ENCODE assay signal across 10 mouse cellular contexts in the genomic region with DNA sequence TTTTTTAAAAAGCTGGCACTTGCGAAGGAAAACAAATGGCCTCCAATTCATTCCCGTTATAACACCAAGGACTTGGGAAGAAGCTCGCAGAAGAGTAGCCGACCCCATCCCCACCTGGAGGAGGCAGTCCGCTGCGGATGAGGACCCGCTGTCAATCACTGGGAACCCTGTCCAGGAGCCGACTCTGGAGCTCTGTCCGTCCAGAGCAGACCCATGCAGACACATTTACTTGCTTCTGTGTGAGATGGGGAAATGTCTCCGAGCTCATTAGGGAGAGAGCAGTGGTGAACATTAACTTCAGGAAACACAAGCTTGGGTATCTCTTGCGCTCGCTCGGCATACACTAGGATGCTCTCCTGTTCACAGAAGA. TPM values are rescaled to one million over a fixed set of nuclear protein-coding genes. Genes with fewer than 3 reads are reported as not detected.
DNase-seq lines count a peak whose midpoint lies in the region; ATAC-seq lines count a peak whose summit lies in the region.
"Had no signal": no experiment of that assay in that cellular context is flagged by ENCODE, and none has a peak within 500 bp of the region (broad histone marks: within the 10 kb centered on the region; RNA-seq: fewer than 3 reads in every experiment).

No protein-coding gene starts in this region.

- peak overlapping the region; percentile 62 for H3K4me2 ChIP-seq in midbrain, embryonic 13.5 days (replicated peaks)

- peaks cover 27% of the 10 kb centered on the region for H3K27me3 ChIP-seq in hindbrain, embryonic 10.5 days (ENCODE audit: insufficient read depth, poor library complexity, severe bottlenecking)
- H3K27me3 ChIP-seq in midbrain, embryonic 13.5 days = peaks cover 4% of the 10 kb centered on the region; the same call in 1 of the 2 replicates
- H3K27me3 ChIP-seq: Patski had no signal

- peak; percentile 44 for ATAC-seq in midbrain, embryonic 13.5 days
- ATAC-seq: Patski had no signal

- peak overlapping the region; percentile 78 for H3K27ac ChIP-seq in hindbrain, embryonic 10.5 days
- H3K27ac ChIP-seq in midbrain, embryonic 13.5 days = peak overlapping the region; percentile 67

- H3K4me1 ChIP-seq in hindbrain, embryonic 10.5 days (replicated peaks) = peaks cover 21% of the 10 kb centered on the region
- H3K4me1 ChIP-seq in midbrain, embryonic 13.5 days (replicated peaks) = peaks cover 25% of the 10 kb centered on the region

- no peaks in the 10 kb centered on the region for H3K9me3 ChIP-seq in hindbrain, embryonic 10.5 days
- H3K9me3 ChIP-seq in midbrain, embryonic 13.5 days = no peaks in the 10 kb centered on the region

- WGBS in hindbrain, embryonic 10.5 days = 5% methylated on average over 13 of the region's 13 CpGs
- WGBS in midbrain, embryonic 13.5 days = 2% methylated on average over 13 of the region's 13 CpGs

- no peak overlapping the region for H3K9ac ChIP-seq in midbrain, embryonic 13.5 days (replicated peaks)

- H3K36me3 ChIP-seq in hindbrain, embryonic 10.5 days = no peaks in the 10 kb centered on the region
- H3K36me3 ChIP-seq in midbrain, embryonic 13.5 days = no peaks in the 10 kb centered on the region

- intact Hi-C loops in heart, postnatal 25 days (cut with DNase I) = no loop called here

- peak; percentile 22 for DNase-seq in Muller cell, postnatal 12 days (ENCODE audit: inconsistent ontology term)
- peak; percentile 12 for DNase-seq in embryo, embryonic 10 days (ENCODE audit: low spot score)
- peak; percentile 46 for DNase-seq in hindbrain, embryonic 10.5 days (ENCODE audit: low spot score)
- DNase-seq in urinary bladder, adult 18-20 months (ENCODE audit: low spot score in 2 of 2) = no peak
- DNase-seq in adrenal gland, adult 8-10 months = no peak
- no peak for DNase-seq in heart, postnatal 25 days (ENCODE audit: low spot score)

- H3K4me3 ChIP-seq in hindbrain, embryonic 10.5 days = peak overlapping the region; percentile 47
- H3K4me3 ChIP-seq in midbrain, embryonic 13.5 days (replicated peaks) = peak overlapping the region; percentile 30

RNA-seq across cellular contexts. Expression of a gene that starts 50.5 kb away (rescaled TPM):
- 0.36 and 0.54 TPM in 2 replicates for polyA plus RNA-seq in hindbrain, embryonic 10.5 days (2016; fragmentation: Nextera tagmentation; extraction: Ambion mirVana)
- 1.2 and 1.3 TPM in 2 replicates for polyA plus RNA-seq in midbrain, embryonic 13.5 days (2015; fragmentation: Nextera tagmentation; extraction: Ambion mirVana)
- total RNA-seq in adrenal gland, adult 8-10 months (2022) = under 1 TPM in 2 of 4 experiments, not detected in 2; 0.09 to 0.14 TPM
- total RNA-seq in heart, postnatal 25 days (2021) = under 1 TPM in 1 of 2 experiments, not detected in 1; 0.14 TPM
- total RNA-seq: heart, adult 8-10 months had no signal
- polyA plus RNA-seq: liver, embryonic 16.5 days; Patski had no signal

Comparison
In these comparisons a context has a peak if more than half of its experiments do, and no peak if none do; other contexts are left out.
1. DNase-seq: peak in Muller cell, postnatal 12 days (single experiment), embryo, embryonic 10 days (single experiment) and hindbrain, embryonic 10.5 days (single experiment); none in urinary bladder, adult 18-20 months (0 of 2), adrenal gland, adult 8-10 months (single experiment) and heart, postnatal 25 days (single experiment).